Mouse (Mus musculus): Measurements from ENCODE around the gene Olfml1. TPM values are rescaled to one million over a fixed set of nuclear protein-coding genes. Genes with fewer than 3 reads are reported as not detected.

Olfml1 gene
- polyA plus RNA-seq, 1 experiment from 2014 or later: 8.5 TPM

DNA sequence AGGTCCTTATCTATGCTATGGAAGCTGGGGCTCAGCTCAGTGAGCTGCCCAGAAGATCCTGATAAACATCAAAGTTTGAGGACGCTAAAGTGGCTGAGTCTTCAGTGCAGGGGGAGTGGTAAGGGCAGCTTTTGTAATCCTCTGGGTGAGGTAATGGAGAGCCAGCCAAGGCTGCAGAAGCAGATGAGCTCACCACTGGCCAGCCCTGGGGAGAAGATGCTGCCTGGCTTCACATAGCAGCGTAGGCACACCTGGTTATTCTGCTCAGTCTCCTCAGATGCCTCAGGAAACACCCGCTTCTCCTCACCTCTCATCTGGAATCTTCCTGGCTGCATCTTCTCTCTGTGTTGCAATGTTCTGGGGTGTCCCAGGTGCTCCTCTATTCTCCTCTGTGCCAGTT is 57.2 kb downstream of the Olfml1 start:
- no peak overlapping the region for H3K27ac ChIP-seq (ENCODE audit: low read depth, low read length)
- WGBS: 76% methylated on average over 3 of the region's 3 CpGs
- no peaks in the 10 kb centered on the region for H3K9me3 ChIP-seq (ENCODE audit: control insufficient read depth, low read length)
- H3K36me3 ChIP-seq (ENCODE audit: control insufficient read depth, insufficient read depth, low read length): no peaks in the 10 kb centered on the region
- ATAC-seq (ENCODE audit: insufficient read depth, low FRiP score, low TSS enrichment): no peak
- H3K4me2 ChIP-seq (ENCODE audit: low read depth): no peak overlapping the region
- H3K27me3 ChIP-seq (ENCODE audit: control insufficient read depth, insufficient read depth, low read length): no peaks in the 10 kb centered on the region
- no peak for DNase-seq (ENCODE audit: low spot score)
- no peaks in the 10 kb centered on the region for H3K4me1 ChIP-seq (ENCODE audit: control insufficient read depth, insufficient read depth, low read length)
- no peak overlapping the region for H3K4me3 ChIP-seq (ENCODE audit: low read depth, low read length)
- no peak overlapping the region for H3K9ac ChIP-seq (ENCODE audit: low read length)

- DNase-seq (ENCODE audit: low spot score) (no peak), ATAC-seq (ENCODE audit: insufficient read depth, low FRiP score, low TSS enrichment) (no peak)
- no peak within 1 kb of the TSS for H3K27ac ChIP-seq (ENCODE audit: low read depth, low read length)
- no peaks in the 10 kb centered on the region for H3K9me3 ChIP-seq (ENCODE audit: control insufficient read depth, low read length)
- H3K36me3 ChIP-seq (ENCODE audit: control insufficient read depth, insufficient read depth, low read length): no peaks in the 10 kb centered on the region
- 85% methylated on average over 2 of the region's 2 CpGs for WGBS
- H3K4me3 ChIP-seq (ENCODE audit: low read depth, low read length): no peak within 1 kb of the TSS
- no peak within 1 kb of the TSS for H3K4me2 ChIP-seq (ENCODE audit: low read depth)
- H3K27me3 ChIP-seq (ENCODE audit: control insufficient read depth, insufficient read depth, low read length): no peaks in the 10 kb centered on the region
- H3K4me1 ChIP-seq (ENCODE audit: control insufficient read depth, insufficient read depth, low read length): no peaks in the 10 kb centered on the region
- H3K9ac ChIP-seq (ENCODE audit: low read length): no peak within 1 kb of the TSS
Measured at GRCm38 (mm10) chr7:107625061-107625460, 57.8 kb downstream of the Olfml1 start, which contains the start of gene 5330417H12Rik. Gene 5330417H12Rik (minus strand): TSS chr7:107625161.

GRCm38 (mm10) chr7:107625781-107626180 is 58.5 kb downstream of the Olfml1 start:
- Histone ChIP-seq H3K27me3 (ENCODE audit: control insufficient read depth, insufficient read depth, low read length) (no peaks in the 10 kb centered on the region), H3K9ac (ENCODE audit: low read length) (no peak overlapping the region), H3K9me3 (ENCODE audit: control insufficient read depth, low read length) (no peaks in the 10 kb centered on the region), H3K27ac (ENCODE audit: low read depth, low read length) (no peak overlapping the region), H3K4me2 (ENCODE audit: low read depth) (no peak overlapping the region), H3K4me1 (ENCODE audit: control insufficient read depth, insufficient read depth, low read length) (no peaks in the 10 kb centered on the region), H3K36me3 (ENCODE audit: control insufficient read depth, insufficient read depth, low read length) (no peaks in the 10 kb centered on the region), H3K4me3 (ENCODE audit: low read depth, low read length) (no peak overlapping the region)
- DNase-seq (ENCODE audit: low spot score): no peak
- 88% methylated on average over 6 of the region's 6 CpGs for WGBS
- no peak for ATAC-seq (ENCODE audit: insufficient read depth, low FRiP score, low TSS enrichment)

DNA sequence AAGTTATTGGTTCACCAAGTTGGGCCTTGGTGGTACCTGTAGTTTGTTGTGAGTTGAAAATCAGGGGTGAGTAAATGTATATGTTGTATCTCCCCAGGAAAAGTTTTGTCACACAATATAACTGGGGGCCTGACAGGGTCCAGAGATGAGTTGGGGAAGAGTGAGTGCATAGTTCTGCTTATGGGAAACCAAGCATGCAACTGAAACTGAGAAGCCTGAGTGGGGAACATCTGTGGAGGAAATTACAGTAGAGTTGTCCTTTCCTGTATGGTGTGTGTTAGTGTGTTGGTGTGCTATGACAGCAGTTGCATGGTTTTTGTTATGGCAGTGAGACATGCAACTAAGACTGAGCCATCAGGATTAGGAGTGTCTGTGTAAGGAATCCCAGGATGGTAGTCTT is 61.1 kb downstream of the Olfml1 start:
- H3K27me3 ChIP-seq (ENCODE audit: control insufficient read depth, insufficient read depth, low read length): no peaks in the 10 kb centered on the region
- no peak overlapping the region for H3K27ac ChIP-seq (ENCODE audit: low read depth, low read length)
- no peak overlapping the region for H3K9ac ChIP-seq (ENCODE audit: low read length)
- H3K4me3 ChIP-seq (ENCODE audit: low read depth, low read length): no peak overlapping the region
- ATAC-seq (ENCODE audit: insufficient read depth, low FRiP score, low TSS enrichment) (no peak), DNase-seq (ENCODE audit: low spot score) (no peak)
- no peaks in the 10 kb centered on the region for H3K9me3 ChIP-seq (ENCODE audit: control insufficient read depth, low read length)
- no peaks in the 10 kb centered on the region for H3K36me3 ChIP-seq (ENCODE audit: control insufficient read depth, insufficient read depth, low read length)
- no peak overlapping the region for H3K4me2 ChIP-seq (ENCODE audit: low read depth)
- no peaks in the 10 kb centered on the region for H3K4me1 ChIP-seq (ENCODE audit: control insufficient read depth, insufficient read depth, low read length)

DNA sequence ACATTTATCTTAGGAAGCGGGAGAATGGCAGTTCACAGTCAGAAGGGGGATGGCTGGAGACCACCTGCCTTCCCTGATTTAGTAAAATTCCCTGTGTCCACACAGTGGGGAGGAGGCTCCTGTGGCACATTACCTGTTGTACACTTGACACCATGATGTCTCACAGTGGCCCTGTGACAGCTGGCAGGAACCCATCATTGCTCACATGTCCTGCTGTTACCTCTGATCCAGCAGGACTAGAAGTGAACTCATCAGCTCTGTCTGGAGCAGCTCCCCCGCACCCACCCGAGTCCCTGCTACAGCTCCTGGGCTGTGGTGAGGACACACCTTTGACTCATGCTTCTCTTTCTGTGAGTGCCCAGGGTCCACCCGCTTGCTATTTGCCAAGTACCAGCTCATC is 66.0 kb downstream of the Olfml1 start:
- H3K27me3 ChIP-seq (ENCODE audit: control insufficient read depth, insufficient read depth, low read length): no peaks in the 10 kb centered on the region
- no peaks in the 10 kb centered on the region for H3K9me3 ChIP-seq (ENCODE audit: control insufficient read depth, low read length)
- WGBS: 90% methylated on average over 4 of the region's 4 CpGs
- no peak for DNase-seq (ENCODE audit: low spot score)
- no peak overlapping the region for H3K9ac ChIP-seq (ENCODE audit: low read length)
- no peak overlapping the region for H3K27ac ChIP-seq (ENCODE audit: low read depth, low read length)
- no peaks in the 10 kb centered on the region for H3K4me1 ChIP-seq (ENCODE audit: control insufficient read depth, insufficient read depth, low read length)
- no peak for ATAC-seq (ENCODE audit: insufficient read depth, low FRiP score, low TSS enrichment)
- no peak overlapping the region for H3K4me3 ChIP-seq (ENCODE audit: low read depth, low read length)
- no peaks in the 10 kb centered on the region for H3K36me3 ChIP-seq (ENCODE audit: control insufficient read depth, insufficient read depth, low read length)
- no peak overlapping the region for H3K4me2 ChIP-seq (ENCODE audit: low read depth)

GRCm38 (mm10) chr7:107637398-107637797 is 70.2 kb downstream of the Olfml1 start:
- Histone ChIP-seq H3K4me3 (ENCODE audit: low read depth, low read length) (no peak overlapping the region), H3K27me3 (ENCODE audit: control insufficient read depth, insufficient read depth, low read length) (no peaks in the 10 kb centered on the region), H3K4me2 (ENCODE audit: low read depth) (no peak overlapping the region), H3K27ac (ENCODE audit: low read depth, low read length) (no peak overlapping the region), H3K9ac (ENCODE audit: low read length) (no peak overlapping the region), H3K4me1 (ENCODE audit: control insufficient read depth, insufficient read depth, low read length) (no peaks in the 10 kb centered on the region), H3K9me3 (ENCODE audit: control insufficient read depth, low read length) (no peaks in the 10 kb centered on the region), H3K36me3 (ENCODE audit: control insufficient read depth, insufficient read depth, low read length) (no peaks in the 10 kb centered on the region)
- no peak for DNase-seq (ENCODE audit: low spot score)
- no peak for ATAC-seq (ENCODE audit: insufficient read depth, low FRiP score, low TSS enrichment)
- WGBS: 89% methylated on average over 7 of the region's 7 CpGs

DNA sequence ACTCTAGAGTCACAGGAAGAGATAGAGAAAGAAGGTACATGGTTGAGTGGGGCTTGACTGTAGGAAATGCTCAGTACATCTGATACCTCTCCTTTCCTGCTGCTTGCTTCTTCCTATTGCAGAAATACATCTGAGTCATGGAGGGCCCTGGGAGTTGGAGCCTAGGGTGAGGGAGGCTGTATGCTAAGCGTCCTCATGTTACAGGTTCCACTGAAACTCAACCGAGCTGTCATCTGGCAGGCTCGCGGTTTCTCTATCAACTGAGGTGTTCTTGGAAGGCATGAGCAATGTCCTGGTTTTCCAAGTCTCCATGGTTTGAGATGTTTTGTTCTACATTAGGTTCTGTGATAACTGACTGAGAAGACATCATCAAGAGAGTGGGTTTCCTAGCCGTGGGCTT is 70.8 kb downstream of the Olfml1 start:
- Histone ChIP-seq H3K27me3 (ENCODE audit: control insufficient read depth, insufficient read depth, low read length) (no peaks in the 10 kb centered on the region), H3K9ac (ENCODE audit: low read length) (no peak overlapping the region), H3K36me3 (ENCODE audit: control insufficient read depth, insufficient read depth, low read length) (no peaks in the 10 kb centered on the region), H3K27ac (ENCODE audit: low read depth, low read length) (no peak overlapping the region), H3K9me3 (ENCODE audit: control insufficient read depth, low read length) (no peaks in the 10 kb centered on the region), H3K4me1 (ENCODE audit: control insufficient read depth, insufficient read depth, low read length) (no peaks in the 10 kb centered on the region), H3K4me2 (ENCODE audit: low read depth) (no peak overlapping the region), H3K4me3 (ENCODE audit: low read depth, low read length) (no peak overlapping the region)
- no peak for DNase-seq (ENCODE audit: low spot score)
- 90% methylated on average over 5 of the region's 5 CpGs for WGBS
- ATAC-seq (ENCODE audit: insufficient read depth, low FRiP score, low TSS enrichment): no peak

Other genes with a start within 250 kb of the Olfml1 start
- 4.2 and 4.4 TPM in 2 replicates for gene Syt9, start 196.7 kb upstream of the Olfml1 start, polyA plus RNA-seq (2014; fragmentation: Nextera tagmentation; extraction: Ambion mirVana)
- gene Ppfibp2, start 27.8 kb downstream of the Olfml1 start, polyA plus RNA-seq (2014; fragmentation: Nextera tagmentation; extraction: Ambion mirVana): 6.0 and 6.1 TPM in 2 replicates
- not detected in 2 replicates for gene 5330417H12Rik, start 57.7 kb downstream of the Olfml1 start, polyA plus RNA-seq (2014; fragmentation: Nextera tagmentation; extraction: Ambion mirVana)
- gene Cyb5r2, start 190.6 kb downstream of the Olfml1 start, polyA plus RNA-seq (2014; fragmentation: Nextera tagmentation; extraction: Ambion mirVana): 0.28 TPM in 1 of 2 replicates, not detected in the other
- gene Ovch2, start 233.8 kb downstream of the Olfml1 start, polyA plus RNA-seq (2014; fragmentation: Nextera tagmentation; extraction: Ambion mirVana): not detected in 2 replicates
- not detected in 2 replicates for gene Olfr467, start 244.8 kb downstream of the Olfml1 start, polyA plus RNA-seq (2014; fragmentation: Nextera tagmentation; extraction: Ambion mirVana)